28 mouse cellular contexts compared by ENCODE assay signal in genomic region chr6:33890926-33891325, GRCm38 (mm10).
DNase-seq lines count a peak whose midpoint lies in the region; ATAC-seq lines count a peak whose summit lies in the region.
"Had no signal": no experiment of that assay in that cellular context is flagged by ENCODE, and none has a peak within 500 bp of the region (broad histone marks: within the 10 kb centered on the region; RNA-seq: fewer than 3 reads in every experiment).

No protein-coding gene starts in this region.

- peak; percentile 20 to 25 for DNase-seq in cerebellum, adult 18-20 months
- no peak for DNase-seq in cerebellum, adult 11 months
- DNase-seq in cerebellum, postnatal 25 days = peak; percentile 12 to 33
- no peak for DNase-seq in cerebellum, postnatal 4 days (ENCODE audit: low spot score in 2 of 2)
- DNase-seq in midbrain, embryonic 11.5 days (ENCODE audit: low spot score, missing footprints) = peak; percentile 0
- DNase-seq in embryo, embryonic 10.5 days (ENCODE audit: low spot score) = no peak
- DNase-seq: adrenal gland, postnatal 10 days; adrenal gland, postnatal 36 days; B cell, adult 2 months; cerebellum, postnatal 10 days; gastrocnemius, postnatal 25 days; heart, adult 18-20 months; heart, postnatal 14 days; heart, postnatal 4 days; kidney, adult 18-20 months; kidney, adult 9 months had no signal

- WGBS in midbrain, embryonic 11.5 days = 92% methylated on average over 1 of the region's 1 CpGs
- WGBS in midbrain, embryonic 13.5 days = 75% methylated on average over 1 of the region's 1 CpGs

- no peak overlapping the region for H3K4me3 ChIP-seq in midbrain, embryonic 11.5 days (ENCODE audit: low read depth, low read length)
- no peak overlapping the region for H3K4me3 ChIP-seq in midbrain, embryonic 13.5 days (replicated peaks)
- H3K4me3 ChIP-seq: embryonic facial prominence, embryonic 12.5 days; embryonic facial prominence, embryonic 15.5 days; forebrain, embryonic 12.5 days; heart, embryonic 13.5 days had no signal

- ATAC-seq in midbrain, embryonic 11.5 days (ENCODE audit: low FRiP score) = no peak
- no peak for ATAC-seq in midbrain, embryonic 13.5 days
- ATAC-seq: hindbrain, postnatal 0 days; inflammation-experienced regulatory T-cells, adult 6 months; intestine, embryonic 16.5 days; Patski had no signal

- H3K9me3 ChIP-seq in midbrain, embryonic 11.5 days (ENCODE audit: control insufficient read depth, low read length) = no peaks in the 10 kb centered on the region
- no peaks in the 10 kb centered on the region for H3K9me3 ChIP-seq in midbrain, embryonic 13.5 days
- H3K9me3 ChIP-seq: embryonic facial prominence, embryonic 12.5 days; embryonic facial prominence, embryonic 15.5 days; forebrain, embryonic 12.5 days; G1E; heart, embryonic 13.5 days had no signal

- no peaks in the 10 kb centered on the region for H3K27me3 ChIP-seq in midbrain, embryonic 11.5 days (ENCODE audit: control insufficient read depth, insufficient read depth, low read length)
- H3K27me3 ChIP-seq in midbrain, embryonic 13.5 days = no peaks in the 10 kb centered on the region
- H3K27me3 ChIP-seq: CH12.LX; embryonic facial prominence, embryonic 12.5 days; embryonic facial prominence, embryonic 15.5 days; forebrain, embryonic 12.5 days; heart, embryonic 13.5 days; Patski had no signal

- H3K9ac ChIP-seq in midbrain, embryonic 11.5 days (ENCODE audit: low read length) = no peak overlapping the region
- no peak overlapping the region for H3K9ac ChIP-seq in midbrain, embryonic 13.5 days (replicated peaks)
- H3K9ac ChIP-seq: embryonic facial prominence, embryonic 12.5 days; embryonic facial prominence, embryonic 15.5 days; forebrain, embryonic 12.5 days; heart, embryonic 13.5 days; hindbrain, embryonic 14.5 days had no signal

- H3K4me1 ChIP-seq in midbrain, embryonic 11.5 days (ENCODE audit: control insufficient read depth, insufficient read depth, low read length) = no peaks in the 10 kb centered on the region
- H3K4me1 ChIP-seq in midbrain, embryonic 13.5 days (replicated peaks) = no peaks in the 10 kb centered on the region
- H3K4me1 ChIP-seq: embryonic facial prominence, embryonic 12.5 days; embryonic facial prominence, embryonic 15.5 days; forebrain, embryonic 12.5 days had no signal

- no peak overlapping the region for H3K4me2 ChIP-seq in midbrain, embryonic 11.5 days
- H3K4me2 ChIP-seq in midbrain, embryonic 13.5 days (replicated peaks) = no peak overlapping the region
- H3K4me2 ChIP-seq: embryonic facial prominence, embryonic 12.5 days; embryonic facial prominence, embryonic 15.5 days; forebrain, embryonic 12.5 days; heart, embryonic 13.5 days; hindbrain, embryonic 14.5 days had no signal

- no peak overlapping the region for H3K27ac ChIP-seq in midbrain, embryonic 11.5 days (ENCODE audit: low read depth, low read length)
- no peak overlapping the region for H3K27ac ChIP-seq in midbrain, embryonic 13.5 days
- H3K27ac ChIP-seq: embryonic facial prominence, embryonic 12.5 days; embryonic facial prominence, embryonic 15.5 days; forebrain, embryonic 12.5 days; heart, embryonic 13.5 days; hindbrain, embryonic 14.5 days; hindbrain, postnatal 0 days had no signal

- H3K36me3 ChIP-seq in midbrain, embryonic 11.5 days (ENCODE audit: control insufficient read depth, insufficient read depth, low read length) = no peaks in the 10 kb centered on the region
- H3K36me3 ChIP-seq in midbrain, embryonic 13.5 days = no peaks in the 10 kb centered on the region
- H3K36me3 ChIP-seq: embryonic facial prominence, embryonic 12.5 days; embryonic facial prominence, embryonic 15.5 days; forebrain, embryonic 12.5 days; G1E; heart, embryonic 13.5 days had no signal

Comparison
In these comparisons a context has a peak if more than half of its experiments do, and no peak if none do; other contexts are left out.
1. DNase-seq: peak in cerebellum, adult 18-20 months (2 of 2), cerebellum, postnatal 25 days (2 of 2) and midbrain, embryonic 11.5 days (single experiment); none in cerebellum, adult 11 months (single experiment), cerebellum, postnatal 4 days (0 of 2) and embryo, embryonic 10.5 days (single experiment).